Mouse (Mus musculus) kidney, embryonic 16.5 days (tissue): ENCODE measurements around the gene Abtb2. TPM values are rescaled to one million over a fixed set of nuclear protein-coding genes. Genes with fewer than 3 reads are reported as not detected.

ENCODE experiments used
- ATAC-seq: fragments of 200-750 bp; cut with Nextera tagmentation; 2 replicates; pipeline ENCODE4 v1.8.0; 2017; ENCODE audit warnings: moderate TSS enrichment; ENCODE audit not compliant: low FRiP score, low TSS enrichment
- H3K27ac ChIP-seq: fragments of 300-500 bp; sonication (generic); 2 replicates; pipeline ENCODE4 v1.5.1; 2014; ENCODE audit warnings: low read length
- H3K27me3 ChIP-seq: fragments of 300-500 bp; sonication (generic); 2 replicates; pipeline ENCODE4 v1.6.1; 2014; ENCODE audit warnings: low read length, control low read depth, mixed read lengths; ENCODE audit not compliant: insufficient read depth
- H3K36me3 ChIP-seq: fragments of 300-500 bp; sonication (generic); 2 replicates; pipeline ENCODE4 v1.6.1; 2014; ENCODE audit warnings: low read length, control low read depth, mixed read lengths; ENCODE audit not compliant: insufficient read depth
- H3K4me1 ChIP-seq: fragments of 300-500 bp; sonication (generic); 2 replicates; pipeline ENCODE4 v1.6.1; 2014; ENCODE audit warnings: low read length, control low read depth, mixed read lengths; ENCODE audit not compliant: insufficient read depth
- H3K4me2 ChIP-seq: fragments of 300-500 bp; sonication (generic); replicated peaks from 2 replicates; pipeline ENCODE4 v1.6.1; 2014; ENCODE audit warnings: low read depth, low read length
- H3K4me3 ChIP-seq: fragments of 300-500 bp; sonication (generic); 2 replicates; pipeline ENCODE4 v1.5.1; 2014; ENCODE audit warnings: mild to moderate bottlenecking, low read length
- H3K9ac ChIP-seq: fragments of 300-500 bp; sonication (generic); replicated peaks from 2 replicates; pipeline ENCODE4 v1.6.1; 2014; ENCODE audit warnings: low read length
- H3K9me3 ChIP-seq: fragments of 300-500 bp; sonication (generic); 2 replicates; pipeline ENCODE4 v1.6.1; 2016; ENCODE audit warnings: low read length, control low read depth
- WGBS: fragments of 180-500 bp; shearing (Covaris S2); extraction: QIAGEN DNeasy Blood & Tissue Kit; methylation state at CpG from one replicate; pipeline ENCODE4 v1.1.7; 2014; 5-methylcytosine and 5-hydroxymethylcytosine counted together
- polyA plus RNA-seq: library from polyadenylated mRNA; unstranded; fragments of >200 nt; fragmentation: Nextera tagmentation; extraction: Ambion mirVana; gene quantifications from 2 replicates; pipeline ENCODE4 v1.2.1, GENCODE M21; 2015

Abtb2 gene
- polyA plus RNA-seq, 1 experiment from 2014 or later, result 9.3 TPM

GRCm38 (mm10) chr2:103607926-103608325, 41.8 kb downstream of the Abtb2 start:
- H3K27ac ChIP-seq, result no peak overlapping the region
- ATAC-seq, result no peak; the same call in 1 of the 2 replicates
- no peaks in the 10 kb centered on the region for H3K9me3 ChIP-seq
- WGBS, result 71% methylated on average over 10 of the region's 10 CpGs
- H3K36me3 ChIP-seq, result no peaks in the 10 kb centered on the region
- no peaks in the 10 kb centered on the region for H3K27me3 ChIP-seq
- no peak overlapping the region for H3K9ac ChIP-seq
- H3K4me1 ChIP-seq, result peaks cover 11% of the 10 kb centered on the region
- no peak overlapping the region for H3K4me3 ChIP-seq
- no peak overlapping the region for H3K4me2 ChIP-seq

DNA sequence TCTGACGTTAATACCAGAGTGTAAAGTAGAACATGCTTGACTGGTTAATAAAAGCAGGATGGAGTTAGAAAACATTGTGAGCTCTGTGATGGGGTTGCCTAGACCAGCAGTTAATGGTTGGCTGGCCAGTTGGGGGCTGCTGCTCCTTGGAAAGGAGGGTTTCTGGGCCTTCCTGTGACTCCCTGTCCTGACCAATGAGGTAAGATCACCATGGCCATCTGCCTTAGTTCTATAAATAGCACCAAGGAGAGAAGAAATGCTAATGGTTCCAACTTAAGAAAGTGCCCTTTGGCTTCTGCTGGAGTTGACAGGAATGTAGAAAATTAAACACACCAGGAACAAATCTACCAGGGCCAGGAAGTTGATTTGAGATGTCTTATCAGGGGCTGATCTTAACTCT, 42.8 kb downstream of the Abtb2 start:
- no peak overlapping the region for H3K27ac ChIP-seq
- H3K9me3 ChIP-seq, result no peaks in the 10 kb centered on the region
- ATAC-seq, result peak; percentile 57; the same call in 1 of the 2 replicates
- H3K4me1 ChIP-seq, result peaks cover 11% of the 10 kb centered on the region
- H3K9ac ChIP-seq, result no peak overlapping the region
- no peaks in the 10 kb centered on the region for H3K27me3 ChIP-seq
- H3K36me3 ChIP-seq, result no peaks in the 10 kb centered on the region
- no peak overlapping the region for H3K4me2 ChIP-seq
- 31% methylated on average over 1 of the region's 1 CpGs for WGBS
- H3K4me3 ChIP-seq, result no peak overlapping the region

- WGBS, result 31% methylated on average over 3 of the region's 3 CpGs
Measured at GRCm38 (mm10) chr2:103609499-103609898, 43.4 kb downstream of the Abtb2 start.

GRCm38 (mm10) chr2:103610831-103611535, 44.9 kb downstream of the Abtb2 start:
- Histone ChIP-seq H3K27ac (no peak overlapping the region), H3K9me3 (no peaks in the 10 kb centered on the region), H3K36me3 (no peaks in the 10 kb centered on the region), H3K4me2 (no peak overlapping the region), H3K4me1 (peaks cover 11% of the 10 kb centered on the region), H3K9ac (no peak overlapping the region), H3K4me3 (no peak overlapping the region), H3K27me3 (no peaks in the 10 kb centered on the region)
- ATAC-seq, result no peak
- WGBS, result 82% methylated on average over 8 of the region's 8 CpGs

More at GRCm38 (mm10) chr2:103609499-103609898, 43.4 kb downstream of the Abtb2 start:
- Histone ChIP-seq H3K27me3 (no peaks in the 10 kb centered on the region), H3K9ac (no peak overlapping the region), H3K9me3 (no peaks in the 10 kb centered on the region), H3K4me2 (no peak overlapping the region), H3K4me3 (no peak overlapping the region), H3K27ac (no peak overlapping the region), H3K4me1 (peaks cover 11% of the 10 kb centered on the region), H3K36me3 (no peaks in the 10 kb centered on the region)
- no peak for ATAC-seq

DNA sequence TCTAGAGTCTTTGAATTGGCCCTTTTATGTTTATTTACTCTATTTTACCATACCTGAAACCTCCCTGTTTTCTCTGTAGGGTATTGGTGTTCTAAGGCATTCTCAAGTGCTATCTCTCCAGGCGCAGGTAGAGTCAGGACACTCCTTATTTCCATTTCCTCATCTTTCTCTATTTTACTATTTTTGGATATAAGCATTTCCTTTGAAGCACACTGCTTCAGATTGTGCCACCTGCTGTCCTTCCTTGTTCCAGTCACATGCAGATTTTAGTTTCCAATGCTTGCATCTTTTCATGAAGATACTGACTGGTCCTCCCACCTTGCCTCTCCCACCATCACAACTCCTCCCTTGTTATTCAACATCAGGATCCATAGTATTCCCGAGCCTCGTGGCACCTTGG, 47.8 kb downstream of the Abtb2 start:
- Histone ChIP-seq H3K4me1 (peaks cover 16% of the 10 kb centered on the region), H3K36me3 (no peaks in the 10 kb centered on the region), H3K4me2 (no peak overlapping the region), H3K9ac (no peak overlapping the region), H3K4me3 (no peak overlapping the region), H3K27me3 (no peaks in the 10 kb centered on the region), H3K27ac (no peak overlapping the region), H3K9me3 (no peaks in the 10 kb centered on the region)
- no peak for ATAC-seq
- WGBS, result 80% methylated on average over 3 of the region's 3 CpGs

GRCm38 (mm10) chr2:103615028-103615427, 48.9 kb downstream of the Abtb2 start:
- 85% methylated on average over 5 of the region's 5 CpGs for WGBS
- ATAC-seq, result no peak
- no peak overlapping the region for H3K4me2 ChIP-seq
- H3K9me3 ChIP-seq, result no peaks in the 10 kb centered on the region
- H3K27me3 ChIP-seq, result no peaks in the 10 kb centered on the region
- no peak overlapping the region for H3K4me3 ChIP-seq
- H3K9ac ChIP-seq, result no peak overlapping the region
- H3K36me3 ChIP-seq, result no peaks in the 10 kb centered on the region
- peaks cover 6% of the 10 kb centered on the region; the same call in 1 of the 2 replicates for H3K4me1 ChIP-seq
- no peak overlapping the region for H3K27ac ChIP-seq

GRCm38 (mm10) chr2:103618407-103618806, 52.3 kb downstream of the Abtb2 start:
- Histone ChIP-seq H3K27ac (no peak overlapping the region), H3K4me3 (no peak overlapping the region), H3K9ac (no peak overlapping the region), H3K9me3 (no peaks in the 10 kb centered on the region), H3K36me3 (no peaks in the 10 kb centered on the region), H3K27me3 (no peaks in the 10 kb centered on the region), H3K4me1 (peaks cover 6% of the 10 kb centered on the region; the same call in 1 of the 2 replicates), H3K4me2 (no peak overlapping the region)
- no peak for ATAC-seq

GRCm38 (mm10) chr2:103622950-103623349, 56.8 kb downstream of the Abtb2 start:
- 60% methylated on average over 4 of the region's 4 CpGs for WGBS
- H3K9ac ChIP-seq, result no peak overlapping the region
- no peak overlapping the region for H3K27ac ChIP-seq
- no peak overlapping the region for H3K4me2 ChIP-seq
- H3K9me3 ChIP-seq, result no peaks in the 10 kb centered on the region
- H3K36me3 ChIP-seq, result no peaks in the 10 kb centered on the region
- H3K4me1 ChIP-seq, result peaks cover 18% of the 10 kb centered on the region
- no peaks in the 10 kb centered on the region for H3K27me3 ChIP-seq
- no peak overlapping the region for H3K4me3 ChIP-seq
- ATAC-seq, result no peak

GRCm38 (mm10) chr2:103625349-103625932, 59.3 kb downstream of the Abtb2 start:
- Histone ChIP-seq H3K9me3 (no peaks in the 10 kb centered on the region), H3K4me1 (peaks cover 18% of the 10 kb centered on the region), H3K4me3 (no peak overlapping the region), H3K27ac (peak overlapping the region; percentile 26), H3K27me3 (no peaks in the 10 kb centered on the region), H3K4me2 (0 out of 2 replicates have a peak overlapping the region, but pooled peaks have one; percentile 17), H3K9ac (no peak overlapping the region), H3K36me3 (no peaks in the 10 kb centered on the region)
- WGBS, result 6% methylated on average over 7 of the region's 7 CpGs
- ATAC-seq, result peak; percentile 89

DNA sequence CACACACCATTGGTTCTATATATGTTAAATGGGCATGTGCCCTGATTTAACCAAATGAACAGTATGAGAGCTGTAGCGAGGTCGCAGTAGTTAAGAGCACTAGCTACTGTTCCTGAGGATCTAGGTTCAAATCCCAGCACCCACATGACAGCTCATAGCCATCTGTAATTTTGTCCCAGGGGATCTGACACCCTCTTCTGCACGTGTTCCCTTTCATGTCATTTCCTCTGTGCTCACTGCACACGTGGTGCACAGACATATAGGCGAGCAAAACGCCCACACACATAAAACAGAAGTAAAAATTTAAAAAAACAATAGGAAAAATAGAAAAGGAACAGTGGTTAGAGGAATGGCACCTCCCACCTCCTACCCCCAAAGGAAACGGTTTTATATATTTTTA, 61.0 kb downstream of the Abtb2 start:
- H3K27ac ChIP-seq, result no peak overlapping the region
- no peaks in the 10 kb centered on the region for H3K9me3 ChIP-seq
- 63% methylated on average over 7 of the region's 7 CpGs for WGBS
- peaks cover 26% of the 10 kb centered on the region for H3K4me1 ChIP-seq
- H3K9ac ChIP-seq, result no peak overlapping the region
- no peaks in the 10 kb centered on the region for H3K36me3 ChIP-seq
- H3K27me3 ChIP-seq, result no peaks in the 10 kb centered on the region
- ATAC-seq, result no peak
- H3K4me2 ChIP-seq, result no peak overlapping the region
- no peak overlapping the region for H3K4me3 ChIP-seq
